Mouse (Mus musculus) gonadal fat pad, adult 2 months (tissue): ENCODE results near the gene Adgb. TPM values are rescaled to one million over a fixed set of nuclear protein-coding genes. Genes with fewer than 3 reads are reported as not detected.
"Not testable (repeated sequence)": the region's sequence is repeated elsewhere in the genome, so short reads cannot be mapped to it uniquely, and the experiment has no call there.

Experiments used
- DNase-seq: peaks from one replicate; pipeline ENCODE4 v3.0.0-alpha.2; 2012; ENCODE audit warnings: low read depth
- polyA plus RNA-seq: library from polyadenylated mRNA; depleted of rRNA; stranded (reverse); fragments of >200 nt; gene quantifications from 2 replicates; pipeline ENCODE4 v1.2.3, GENCODE M21; 2012; rRNA removed

The Adgb gene
- polyA plus RNA-seq = 0.27 and 0.41 TPM in 2 replicates

DNA sequence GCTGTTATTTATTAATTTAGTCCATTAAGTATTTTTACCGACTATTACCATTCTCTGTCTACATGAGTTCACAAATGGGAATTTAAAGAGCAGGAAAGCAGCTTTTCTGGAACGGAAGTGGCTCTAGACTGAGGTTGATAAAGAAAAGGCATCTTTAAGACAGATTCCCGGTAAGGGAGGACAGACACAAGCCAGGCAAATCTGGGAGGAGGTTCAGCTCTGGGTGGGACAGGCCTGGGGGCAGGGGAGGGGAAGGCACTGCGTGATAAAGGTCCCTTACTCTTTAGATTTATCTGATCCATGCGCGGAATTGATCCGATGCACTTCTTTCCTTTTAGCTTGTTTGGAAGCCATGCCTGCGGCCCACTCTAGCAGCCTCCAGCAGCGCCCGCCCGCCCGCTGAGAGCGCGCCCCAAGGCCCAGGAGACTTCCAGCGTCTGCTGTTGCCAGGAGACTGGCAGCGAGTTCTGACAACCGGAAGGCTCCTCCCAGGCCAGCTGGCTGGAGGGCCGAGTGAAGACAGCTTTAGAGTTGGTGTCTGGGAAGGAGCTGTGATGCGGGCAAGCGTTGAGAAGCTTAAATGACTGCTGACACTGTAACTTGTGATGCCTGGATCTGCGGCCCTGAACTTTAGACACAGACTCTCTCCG, at the start of gene Adgb:
Gene Adgb (minus strand): TSS at position 366 of the 650 bp plus-strand sequence.
- DNase-seq = no peak

DNA sequence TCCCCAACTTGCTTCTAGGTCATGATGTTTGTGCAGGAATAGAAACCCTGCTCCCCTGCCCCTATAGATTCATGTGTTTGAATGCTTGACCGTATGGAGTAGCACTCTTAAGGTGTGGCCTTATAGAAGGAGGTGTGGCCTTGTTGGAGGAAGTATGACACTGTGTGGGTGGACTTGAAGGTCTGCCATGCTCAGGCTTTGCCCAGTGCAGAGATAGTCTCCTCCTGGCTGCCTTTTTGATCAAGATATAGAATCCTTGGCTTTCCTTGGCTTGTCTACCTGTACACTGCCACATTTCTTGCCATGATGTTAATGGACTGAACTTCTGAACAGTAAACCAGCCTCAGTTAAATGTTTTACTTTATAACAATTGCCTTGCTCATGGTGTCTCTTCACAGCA, 8.0 kb upstream of the Adgb start:
- DNase-seq = no peak

DNA sequence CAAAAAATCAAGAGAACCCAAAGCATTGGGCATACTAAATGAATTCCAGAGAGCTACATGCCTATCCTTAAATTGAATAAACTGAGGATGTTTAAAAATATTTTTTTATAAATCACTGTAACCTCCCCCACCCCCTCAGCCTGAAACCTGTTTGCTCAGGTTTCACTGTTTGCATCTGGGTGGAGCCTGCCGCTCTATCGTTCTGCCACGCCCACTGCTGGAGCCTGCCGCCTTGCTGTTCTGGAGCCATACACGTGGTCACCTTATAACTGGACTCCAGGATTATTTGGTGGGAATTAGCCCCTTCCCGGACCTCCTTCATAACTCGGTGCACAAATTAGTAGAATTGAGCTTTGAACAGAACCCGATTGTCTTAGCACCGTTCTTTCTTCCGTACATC, 5.3 kb upstream of the Adgb start:
- not testable (repeated sequence) for DNase-seq

DNA sequence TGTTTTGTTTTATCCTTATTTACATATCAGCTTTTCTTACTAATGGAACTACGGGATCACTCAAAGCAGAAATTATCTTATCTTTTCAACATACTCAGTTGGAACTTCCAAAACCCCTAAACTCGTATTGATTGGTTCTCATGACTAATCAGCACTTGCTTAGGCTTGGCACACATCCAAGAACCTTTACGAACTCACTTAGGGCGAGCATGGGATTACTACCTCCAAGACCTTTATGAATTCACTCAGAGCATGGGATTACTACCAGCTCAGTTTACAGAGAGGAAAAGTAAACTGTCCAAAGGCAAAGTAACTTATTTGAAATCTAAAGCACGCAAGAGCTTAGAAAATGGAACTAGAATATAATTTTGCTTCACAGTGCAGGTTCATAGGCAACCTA, 4.8 kb upstream of the Adgb start:
- DNase-seq = no peak

DNA sequence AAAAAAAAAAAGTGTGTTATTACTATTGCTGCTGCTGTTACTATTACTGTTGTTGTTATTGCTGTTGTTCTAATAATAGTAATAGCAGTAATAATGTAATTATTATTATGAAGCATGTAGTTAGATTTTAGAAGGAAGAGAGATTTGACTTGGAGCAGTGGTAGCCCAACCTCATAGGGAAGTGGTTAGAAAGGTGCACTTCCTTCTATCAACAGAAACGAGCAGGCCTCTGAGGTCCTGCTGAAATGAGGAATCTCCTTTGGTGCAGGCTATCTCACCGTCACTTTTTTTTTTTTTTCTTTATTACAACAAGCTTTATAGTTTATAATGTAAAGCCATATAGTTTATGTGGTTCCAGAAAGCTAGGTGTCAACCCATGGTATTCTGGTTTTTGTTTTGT, 4.4 kb upstream of the Adgb start:
- DNase-seq = no peak

DNA sequence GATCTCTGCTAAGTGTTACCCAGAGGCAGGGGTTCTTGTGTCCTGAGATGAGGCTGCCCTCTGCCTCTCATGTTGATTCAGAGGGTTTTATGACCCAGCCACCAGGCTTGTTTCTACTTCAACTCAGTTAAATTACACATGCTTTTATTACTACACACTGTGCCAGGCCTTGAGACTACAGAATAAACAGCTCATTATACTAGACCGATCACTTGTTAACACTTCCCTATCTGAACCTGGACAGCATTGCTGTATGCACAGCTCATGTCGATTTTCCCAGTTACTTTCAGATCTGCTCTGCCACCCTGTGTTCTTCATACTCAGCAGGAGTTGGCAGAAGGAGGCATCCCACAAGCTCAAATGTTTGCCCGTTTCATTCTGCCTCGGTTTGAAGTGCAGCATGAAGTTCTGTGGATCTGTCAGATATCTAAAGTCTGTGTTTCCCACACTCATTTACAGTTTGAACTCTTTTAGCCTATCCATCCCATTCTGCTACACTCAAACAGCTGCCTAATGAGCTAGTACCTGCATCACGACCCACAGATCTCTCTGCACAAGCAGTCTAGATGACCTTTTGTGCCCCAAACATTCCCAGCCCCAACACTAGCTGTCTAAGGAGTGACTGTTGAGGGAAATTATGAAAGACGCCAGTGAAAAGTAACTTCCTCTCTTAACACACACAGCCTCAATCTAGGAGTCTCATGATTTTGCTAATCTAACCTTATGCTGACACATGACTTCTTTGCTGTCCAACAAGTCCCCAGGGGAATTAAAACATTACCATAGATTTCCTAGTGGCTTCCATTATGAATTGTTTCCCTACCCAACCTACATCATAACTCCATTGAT, 3.2 kb downstream of the Adgb start:
- DNase-seq = no peak

DNA sequence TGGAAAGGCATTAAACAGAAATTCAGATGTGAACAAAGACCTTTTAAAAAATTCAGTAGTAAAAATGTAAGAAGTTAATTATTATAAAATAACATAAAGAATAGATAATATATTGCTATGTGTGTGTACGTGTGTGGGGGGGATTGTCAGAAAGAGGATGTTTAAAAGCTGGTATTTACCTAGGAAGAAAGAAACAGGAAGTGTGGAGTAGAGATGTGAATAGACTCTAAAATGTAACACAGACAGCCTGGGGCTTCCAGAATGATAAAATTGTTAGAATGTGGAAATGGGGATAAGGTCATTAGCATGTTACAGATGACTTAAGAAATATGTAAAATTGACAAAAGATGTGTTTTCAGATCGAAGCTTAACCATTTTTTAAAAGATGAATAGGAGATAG, 12.0 kb downstream of the Adgb start:
- no peak for DNase-seq

DNA sequence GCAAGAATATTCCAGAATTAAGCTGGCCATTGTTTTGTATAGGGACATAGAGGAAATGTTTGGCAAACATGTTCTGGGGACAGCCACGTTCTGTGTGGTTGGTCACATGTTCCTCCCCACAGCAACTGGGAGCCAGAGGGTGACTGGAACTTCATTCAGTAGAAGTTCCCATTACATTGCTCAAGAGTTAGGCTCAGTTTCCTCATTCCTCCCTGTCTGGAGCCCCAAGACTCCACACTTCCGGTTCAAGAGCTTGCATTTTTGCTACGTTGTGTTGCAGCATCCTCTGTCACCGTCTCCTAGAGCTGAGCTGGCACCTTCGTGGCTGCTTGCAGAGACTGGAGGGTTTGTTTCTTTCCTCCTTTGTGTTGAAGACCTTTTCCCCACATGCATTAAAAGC, 15.1 kb downstream of the Adgb start:
- DNase-seq = no peak

DNA sequence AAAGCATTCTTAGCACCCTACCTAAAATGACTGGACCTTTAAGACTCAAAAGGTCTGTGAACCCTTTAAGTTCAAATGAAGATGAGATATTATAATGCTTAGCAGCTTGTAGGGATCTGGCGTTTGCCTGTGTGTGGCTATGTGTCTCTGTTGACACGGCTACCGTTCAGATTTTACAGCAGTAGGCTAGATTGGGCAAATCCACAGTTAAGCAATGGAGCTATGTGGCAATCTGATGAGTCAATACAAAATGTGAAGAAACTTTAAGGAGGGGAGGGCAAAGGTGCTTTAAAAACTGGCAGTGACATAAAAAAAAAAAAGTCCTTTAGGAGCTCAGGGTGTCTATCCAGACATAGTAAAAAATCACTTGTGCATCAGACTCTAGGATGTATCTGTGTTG, 23.1 kb downstream of the Adgb start:
- peak; percentile 92 for DNase-seq

DNA sequence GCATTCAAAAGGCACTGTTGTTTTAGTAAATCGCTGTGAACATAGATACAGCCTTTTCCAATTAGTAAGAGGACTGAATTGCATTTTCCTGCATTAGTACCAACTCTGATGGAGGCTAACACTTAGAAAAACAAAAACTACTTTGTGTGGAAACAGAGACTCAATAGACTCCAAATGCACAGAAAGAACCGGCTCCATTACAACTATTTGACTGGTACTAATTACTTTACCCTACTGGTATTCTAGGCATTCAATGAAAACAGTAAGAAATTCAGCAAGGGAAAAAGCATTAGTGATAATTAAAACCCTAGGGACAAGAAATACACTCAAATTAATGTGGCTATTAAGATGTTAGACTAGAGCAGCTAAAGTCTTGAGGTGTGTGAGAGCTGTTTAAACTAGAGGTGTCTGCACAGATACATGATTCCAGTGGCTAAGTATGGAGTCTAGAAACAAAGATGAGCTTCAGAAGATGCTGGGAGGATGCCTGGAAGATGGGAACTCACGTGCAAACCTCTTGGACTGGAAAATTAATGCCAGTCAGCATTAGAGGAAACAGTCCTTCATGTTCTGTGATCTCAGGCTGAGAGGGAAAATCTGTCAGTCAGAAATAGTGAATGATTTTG, 27.2 kb downstream of the Adgb start:
- DNase-seq = no peak

DNA sequence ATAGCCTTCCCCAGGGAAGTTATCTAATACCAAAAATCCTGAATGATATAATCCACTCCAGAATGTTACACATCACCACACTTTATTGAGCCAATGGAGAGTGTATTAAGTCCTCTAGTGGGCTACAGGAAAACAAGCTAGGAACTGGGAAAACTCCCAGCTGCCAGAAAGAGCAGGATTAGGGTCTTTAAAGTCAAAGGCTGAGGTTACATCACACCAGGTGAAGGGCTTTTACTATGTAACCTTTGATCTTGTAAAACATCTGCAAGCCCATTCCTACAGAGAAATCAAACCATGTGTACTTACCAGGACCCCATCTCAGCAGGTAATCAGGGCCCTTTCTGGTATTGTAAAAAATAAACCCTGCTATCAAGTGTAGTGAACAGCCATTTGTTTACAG, 28.6 kb downstream of the Adgb start:
- no peak for DNase-seq

DNA sequence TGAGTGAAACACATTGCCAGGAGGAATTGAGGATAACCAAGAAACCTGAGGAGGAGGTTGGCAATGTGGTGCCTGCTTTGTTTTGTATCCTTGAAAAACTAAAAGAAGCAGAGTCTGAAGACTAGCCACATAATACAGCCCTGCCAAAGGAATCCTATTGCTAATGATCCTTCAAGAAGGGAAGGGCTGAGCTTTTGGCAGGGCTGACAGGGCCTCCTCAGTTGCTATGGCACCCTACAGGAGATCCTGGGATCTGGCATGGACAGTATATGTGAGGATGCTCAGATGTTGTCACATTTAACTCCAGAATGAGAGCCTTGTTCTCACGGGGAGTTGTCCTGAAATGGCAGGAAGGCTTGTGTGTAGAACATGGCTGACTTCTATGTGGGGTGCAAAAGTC, 37.1 kb downstream of the Adgb start:
- DNase-seq = no peak

DNA sequence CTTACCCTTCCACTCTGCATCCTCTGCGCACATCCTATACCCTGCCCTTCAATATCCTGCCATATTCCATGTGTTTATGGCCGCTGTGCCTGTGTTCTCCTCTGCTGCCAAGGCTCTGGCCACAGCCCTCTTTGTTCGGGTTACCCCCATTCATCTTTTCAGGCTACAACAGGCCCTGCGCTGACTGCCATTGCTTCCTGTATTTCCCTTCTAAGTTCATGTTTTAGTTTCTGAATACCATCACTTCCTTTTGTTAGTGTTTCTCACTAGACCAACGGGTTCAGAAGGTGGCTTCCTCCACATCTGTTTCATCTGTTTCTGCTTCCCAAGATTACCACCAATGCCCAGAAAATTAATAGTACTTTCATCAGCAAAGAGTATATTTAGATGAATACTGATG, 42.5 kb downstream of the Adgb start:
- DNase-seq = no peak

DNA sequence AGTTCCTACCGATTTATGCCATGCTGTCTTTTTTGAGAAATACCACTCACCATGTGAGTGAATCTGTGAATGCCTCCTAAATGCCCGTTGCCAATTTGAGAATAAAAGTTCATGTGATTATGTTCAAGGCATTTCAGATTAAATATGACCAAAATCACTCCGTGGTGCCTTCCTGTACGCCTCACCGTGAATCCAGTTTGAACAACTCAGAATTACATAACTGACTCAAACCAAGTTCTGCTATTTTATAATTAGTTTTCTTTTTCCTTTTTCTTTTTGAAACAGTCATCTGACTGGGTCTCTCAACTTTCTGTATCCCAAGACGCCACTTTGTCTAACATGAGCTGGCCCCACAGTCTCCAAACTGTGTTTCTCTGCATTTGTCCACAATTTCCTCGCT, 43.1 kb downstream of the Adgb start:
- no peak for DNase-seq

DNA sequence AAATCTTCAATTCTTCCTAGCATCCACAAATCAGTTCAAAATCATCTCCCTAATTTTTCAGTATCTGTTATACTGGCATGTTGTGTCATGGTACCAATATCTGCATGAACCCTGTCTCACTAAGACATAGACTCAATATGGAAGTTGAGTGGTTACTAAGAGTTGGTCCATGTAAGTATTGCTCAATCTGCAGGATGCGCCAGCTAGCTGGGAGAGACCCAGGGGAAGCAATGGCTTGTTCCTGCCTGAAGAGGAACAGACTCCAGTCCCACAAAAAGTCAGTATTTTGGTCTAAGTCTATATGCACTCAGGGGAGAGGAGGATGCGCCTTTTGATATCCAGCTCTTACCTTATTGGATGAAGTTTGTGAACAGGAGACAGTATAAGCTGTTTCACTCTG, 47.7 kb downstream of the Adgb start:
- no peak for DNase-seq

DNA sequence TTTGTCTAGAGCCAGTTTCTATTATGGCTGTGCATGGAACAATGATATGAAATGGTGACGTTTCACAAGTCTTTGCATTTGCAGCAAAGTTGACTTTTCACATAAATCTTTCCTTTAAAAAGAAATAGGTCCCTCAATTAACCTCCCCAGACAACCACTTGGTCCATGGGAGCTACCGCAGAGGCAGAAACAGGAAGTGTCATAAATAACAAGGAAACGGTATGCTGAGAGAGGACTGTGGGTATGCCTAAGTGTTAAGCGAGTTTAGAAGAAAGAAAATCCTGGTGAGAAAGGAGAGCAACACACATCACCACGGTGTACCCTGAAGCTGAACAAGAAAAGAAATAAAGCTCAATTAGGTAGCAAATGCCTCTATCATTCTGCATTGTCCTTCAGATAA, 61.1 kb downstream of the Adgb start:
- DNase-seq = no peak

DNA sequence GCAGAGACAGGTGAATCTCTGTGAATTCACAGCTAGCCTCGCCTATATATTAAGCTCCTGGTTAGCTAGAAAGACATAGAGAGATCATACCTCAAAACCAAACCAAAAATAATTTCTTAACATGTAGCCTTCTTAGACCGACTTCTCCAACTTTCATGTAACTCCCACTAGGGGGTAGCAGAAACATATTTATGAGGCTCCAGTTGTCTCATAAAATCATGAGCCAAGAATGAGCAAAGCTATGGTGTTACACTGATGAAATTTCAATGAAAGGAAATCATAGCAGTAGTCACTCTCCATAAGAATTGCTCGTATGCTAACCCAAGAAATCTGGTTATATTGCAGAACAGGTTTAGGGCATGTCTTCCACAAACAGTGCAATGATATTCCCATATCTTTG, 64.0 kb downstream of the Adgb start:
- DNase-seq = peak; percentile 28

DNA sequence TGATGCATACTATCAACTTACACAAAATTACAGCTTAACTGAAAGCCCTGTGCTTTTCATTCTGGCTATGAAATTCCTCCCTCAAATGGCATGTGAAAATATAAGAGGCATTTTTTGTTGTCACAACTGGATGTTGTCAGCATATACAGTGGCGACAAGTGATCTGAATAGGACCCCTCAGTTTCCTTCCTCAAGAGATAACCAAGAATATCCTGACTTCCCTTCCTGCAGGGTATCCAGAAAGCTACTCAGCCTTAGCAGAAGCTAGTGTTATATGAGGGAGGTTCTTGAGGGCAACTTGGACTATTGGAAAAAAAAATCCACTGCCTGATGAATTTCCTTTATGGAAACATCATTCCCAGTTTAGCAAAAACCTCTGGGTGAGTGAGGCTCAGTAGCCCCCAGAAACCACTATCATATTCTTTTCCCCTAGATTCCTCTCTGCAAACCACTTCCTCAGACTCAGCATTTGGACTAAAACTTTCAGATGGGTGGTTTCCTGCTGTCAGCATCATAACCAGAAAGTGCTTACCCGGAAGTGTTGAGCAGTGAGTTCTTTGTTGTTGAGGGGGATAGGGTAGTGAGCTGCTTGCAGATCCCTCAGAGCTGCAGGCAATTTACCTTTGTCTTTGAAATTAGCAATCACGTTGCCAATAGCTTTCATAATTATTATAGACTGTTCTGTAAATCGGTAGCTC, 76.2 kb downstream of the Adgb start:
- DNase-seq = no peak

DNA sequence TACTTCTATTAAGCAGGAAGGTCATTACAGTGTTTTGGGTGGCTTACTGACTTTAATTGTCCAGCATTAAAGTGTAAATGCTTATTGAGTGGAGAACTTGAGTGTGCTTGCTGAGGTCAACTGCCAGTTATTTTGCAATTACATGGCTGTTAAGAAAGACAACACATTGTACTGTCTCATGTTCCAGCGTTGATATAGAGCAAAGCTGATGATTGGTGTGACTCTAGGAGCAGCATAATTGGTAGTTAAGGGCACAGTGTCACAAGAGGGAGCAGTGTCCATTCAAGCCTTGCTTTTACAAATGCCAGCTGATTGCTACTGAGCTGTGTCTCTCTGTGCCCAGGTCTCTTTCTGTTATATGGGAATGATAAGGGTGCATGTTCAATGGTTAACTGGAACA, 97.5 kb downstream of the Adgb start:
- no peak for DNase-seq

DNA sequence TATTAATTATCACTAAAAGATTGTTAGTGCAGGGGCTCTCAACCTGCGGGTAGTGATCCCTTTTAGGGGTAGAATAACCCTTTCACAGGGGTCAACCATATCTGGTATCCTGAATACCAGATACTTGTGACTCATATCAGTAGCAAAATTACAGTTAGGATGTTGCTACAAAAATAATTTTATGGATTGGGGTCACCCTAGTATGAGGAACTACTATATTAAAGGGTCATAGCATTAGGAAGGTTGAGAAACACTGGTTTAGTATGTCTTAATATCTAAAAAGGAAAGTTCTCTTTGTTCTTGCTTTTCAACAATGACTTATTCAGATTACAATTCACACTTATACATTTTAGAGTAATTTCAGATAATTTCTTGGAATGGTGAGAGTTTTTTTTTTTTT, 108.1 kb downstream of the Adgb start:
- DNase-seq = no peak

DNA sequence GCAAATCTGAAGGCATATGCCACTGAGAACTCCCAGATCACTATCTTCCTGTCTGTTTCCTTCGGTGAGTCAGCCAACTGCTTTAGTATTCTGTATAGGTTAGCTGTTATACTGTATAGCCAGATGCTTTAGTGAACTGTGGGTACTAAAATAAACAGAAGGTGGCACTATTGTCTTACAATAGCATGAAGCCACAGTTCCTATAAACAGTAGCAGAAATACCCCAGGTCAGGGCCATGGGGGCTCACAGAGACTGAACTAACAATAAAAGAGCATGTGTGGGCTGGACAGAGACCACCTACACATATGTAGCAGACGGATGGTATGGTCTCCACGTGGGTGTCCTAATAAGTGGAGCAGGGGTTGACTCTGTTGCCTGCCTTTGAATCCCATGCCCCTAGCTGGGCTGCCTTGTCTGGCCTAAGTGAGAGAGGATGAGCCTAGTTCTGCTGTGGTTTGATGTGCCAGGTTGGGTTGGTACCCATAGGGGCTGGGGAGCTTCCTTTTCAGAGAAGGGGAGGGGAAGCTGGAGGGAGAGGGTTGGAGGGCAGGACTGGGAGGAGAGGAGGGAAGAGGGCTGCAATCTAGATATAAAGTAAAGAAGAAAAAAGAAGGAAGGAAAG, 116.4 kb downstream of the Adgb start:
- DNase-seq = no peak

DNA sequence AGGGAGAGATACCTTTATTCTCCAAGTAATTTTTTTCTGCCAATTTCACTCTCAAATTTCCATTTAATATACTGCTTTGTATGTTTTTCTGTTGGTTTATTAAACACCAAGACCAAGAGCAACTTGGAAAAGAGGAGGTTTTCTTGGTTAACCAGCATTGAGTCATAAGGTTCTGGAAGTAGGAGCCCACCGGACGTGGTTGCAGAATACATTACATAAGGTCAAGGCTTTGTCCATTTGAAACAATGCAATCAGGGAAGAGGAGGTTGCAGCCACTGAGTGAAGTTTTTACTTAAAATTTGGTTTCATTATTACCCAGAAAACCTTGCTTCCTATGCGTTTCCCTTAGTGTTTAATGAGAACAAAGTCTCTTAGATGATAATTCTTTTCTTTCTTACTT, 119.9 kb downstream of the Adgb start:
- no peak for DNase-seq
